Mouse (Mus musculus): ENCODE measurements around the gene Dcdc2b.

Gene Dcdc2b

DNA sequence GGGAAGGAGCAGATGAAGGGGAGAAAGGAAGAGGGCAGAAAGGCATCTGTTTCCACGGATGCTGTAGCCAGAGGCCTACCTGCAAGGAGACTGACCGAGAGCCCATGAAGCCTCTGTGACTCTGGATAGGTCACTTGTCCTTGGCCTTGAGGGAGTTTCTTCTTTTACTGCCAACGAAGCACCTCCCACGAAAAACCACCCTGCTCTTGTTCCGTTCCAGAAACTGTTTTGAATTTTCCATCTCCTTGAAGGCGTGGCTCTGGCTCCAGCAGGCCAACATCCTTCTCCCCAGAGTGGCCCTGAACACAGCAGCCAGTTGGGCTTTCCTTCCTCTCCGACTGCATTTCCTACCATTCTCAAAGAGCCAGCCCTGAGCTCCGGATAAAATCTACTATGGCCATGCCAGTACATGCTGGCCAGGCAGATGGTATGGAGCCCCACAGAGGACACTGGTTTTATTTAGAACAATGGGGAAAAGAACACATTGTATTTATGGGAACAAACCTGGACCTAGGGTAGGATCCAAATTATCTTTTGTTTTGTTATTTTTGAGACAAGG, 7.3 kb upstream of the Dcdc2b start:
- peak; percentile 74 for DNase-seq (ENCODE audit: low spot score)

DNA sequence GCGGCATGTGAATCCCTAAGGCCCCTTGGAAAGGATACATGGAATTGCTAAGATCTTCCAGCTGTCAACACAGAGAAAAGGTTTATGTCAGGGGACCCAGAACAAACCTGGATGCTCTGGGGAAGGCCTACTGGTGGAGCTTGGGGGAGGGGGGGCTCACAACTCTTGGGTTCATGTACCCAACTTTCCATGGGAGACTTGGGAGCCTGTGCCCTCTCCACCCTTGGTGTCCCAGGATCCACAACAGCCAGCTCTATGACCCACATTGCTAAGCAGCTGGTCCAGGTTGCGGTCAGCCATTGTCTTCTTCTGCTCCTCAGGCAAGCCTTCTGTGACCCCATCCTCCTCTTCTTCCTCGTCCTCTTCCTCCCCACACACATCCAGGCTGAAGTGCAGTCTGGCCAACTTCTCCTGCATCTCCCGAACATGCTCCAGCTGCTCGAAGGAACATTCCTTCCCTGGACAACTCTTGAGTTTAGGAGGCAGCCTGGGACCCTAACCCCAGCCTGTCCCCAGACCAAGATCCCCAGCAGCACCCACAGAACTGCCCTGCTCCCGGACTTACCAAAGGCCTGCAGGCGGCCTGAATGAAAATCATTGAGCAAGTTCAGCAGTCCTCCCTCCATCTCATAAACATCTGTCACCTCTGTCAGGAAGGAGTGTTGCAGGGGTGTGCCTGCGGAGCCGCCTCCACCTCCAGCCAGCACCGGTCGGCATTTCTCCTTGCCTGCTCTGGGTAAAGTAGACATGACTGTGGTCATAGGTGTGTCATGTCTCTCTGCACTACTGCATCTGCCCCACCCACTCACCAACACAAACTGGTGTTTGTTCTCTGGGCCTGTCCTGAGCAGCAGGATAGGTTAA, 6.6 kb upstream of the Dcdc2b start:
- no peak for DNase-seq (ENCODE audit: low spot score)

GRCm38 (mm10) chr4:129618786-129619691, 5.0 kb upstream of the Dcdc2b start, which contains the start of gene Iqcc:
TSS of gene Iqcc (minus strand) at chr4:129619099.
- DNase-seq (ENCODE audit: low spot score): peak; percentile 93

DNA sequence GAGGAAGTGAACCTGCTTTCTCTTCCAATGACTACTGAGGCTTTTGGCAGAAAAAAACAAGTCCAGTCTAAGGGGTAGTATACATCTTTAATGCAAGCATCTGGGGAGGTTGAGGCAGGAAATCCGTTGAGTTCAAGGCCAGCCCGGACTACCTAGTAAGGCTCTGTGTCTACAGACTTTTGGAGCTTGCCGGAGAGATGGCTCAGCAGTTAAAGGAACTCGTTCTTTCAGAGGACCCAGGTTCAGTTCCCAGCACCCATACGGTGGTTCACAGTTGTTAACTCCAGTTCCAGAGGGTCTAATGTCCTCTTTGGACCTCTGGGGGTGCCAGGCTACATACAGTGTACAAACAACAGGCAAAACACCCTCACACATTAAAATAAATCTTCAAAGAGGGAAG, 4.0 kb upstream of the Dcdc2b start:
- DNase-seq (ENCODE audit: low spot score): no peak

DNA sequence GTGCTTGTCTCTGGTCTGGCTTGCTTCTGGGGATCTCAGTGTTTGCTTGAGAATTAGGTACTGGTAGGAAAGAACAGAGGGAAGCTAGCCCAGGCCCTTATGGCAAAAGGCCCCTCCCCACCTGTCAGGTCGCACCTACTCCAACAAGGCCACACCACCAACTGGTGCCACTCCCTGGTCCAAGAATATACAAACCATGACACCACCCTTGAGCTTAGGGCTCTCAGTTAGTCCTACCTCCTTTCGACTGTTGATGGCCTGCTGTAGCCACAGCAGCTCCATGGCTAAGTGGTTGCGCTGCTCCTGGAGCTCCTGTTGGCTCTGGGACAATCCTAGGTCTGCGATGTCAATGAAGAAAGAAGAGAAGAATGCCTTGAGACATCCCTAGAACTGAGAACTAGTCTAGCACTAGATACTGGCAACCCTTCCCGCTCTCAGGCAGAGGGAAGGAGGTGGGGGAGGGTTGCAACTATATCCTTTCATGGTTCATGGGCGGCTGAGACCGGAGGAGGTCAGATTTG, 3.1 kb upstream of the Dcdc2b start:
- no peak for DNase-seq (ENCODE audit: low spot score)

GRCm38 (mm10) chr4:129616631-129617030, 2.6 kb upstream of the Dcdc2b start:
- no peak for DNase-seq (ENCODE audit: low spot score)

GRCm38 (mm10) chr4:129615801-129616290, 1.8 kb upstream of the Dcdc2b start:
- no peak for DNase-seq (ENCODE audit: low spot score)

DNA sequence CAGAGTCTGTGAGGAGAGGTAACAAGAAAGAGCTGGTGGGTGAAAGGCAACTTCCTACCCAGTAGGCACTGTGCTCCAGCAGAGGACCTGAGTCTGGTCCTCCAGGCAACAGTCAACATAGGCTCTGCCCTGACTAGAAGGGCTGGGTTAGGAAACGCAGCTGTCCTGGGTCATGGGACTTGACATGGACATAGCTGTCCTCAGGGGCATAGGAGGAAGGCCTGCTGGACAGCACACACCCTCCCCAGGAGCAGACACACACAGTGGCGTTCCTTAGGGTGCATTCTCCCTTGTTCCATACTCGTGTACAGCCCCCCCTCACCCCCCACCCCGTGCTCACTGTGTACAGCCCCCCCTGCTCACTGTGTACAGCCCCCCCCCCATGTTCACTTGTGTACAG, 3.6 kb downstream of the Dcdc2b start:
- no peak for DNase-seq (ENCODE audit: low spot score)

GRCm38 (mm10) chr4:129610026-129610425, 4.0 kb downstream of the Dcdc2b start:
- DNase-seq (ENCODE audit: low spot score): no peak

DNA sequence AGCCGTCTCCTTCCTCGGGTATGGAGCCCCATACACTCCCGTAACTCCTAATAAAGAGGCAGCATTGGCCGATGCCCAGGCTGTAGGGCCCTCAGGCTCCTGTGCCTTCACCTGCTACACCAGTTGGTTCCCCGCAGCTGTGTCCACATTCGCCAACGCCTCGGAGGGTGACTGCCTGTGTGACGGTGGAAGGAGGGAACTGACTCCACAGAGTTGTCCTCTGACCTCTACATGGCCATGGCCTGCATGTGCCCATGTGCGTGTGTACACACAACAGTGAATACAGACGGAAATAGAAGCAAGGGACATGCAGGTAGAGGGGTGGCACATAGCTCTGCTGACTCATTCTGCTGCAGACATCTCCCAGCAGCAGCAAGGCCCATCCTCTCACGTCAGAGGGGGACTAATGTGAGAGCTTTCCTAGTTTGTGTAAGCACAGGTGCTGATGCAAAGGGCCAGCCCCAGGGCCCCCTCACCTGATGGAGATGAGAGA, 4.9 kb downstream of the Dcdc2b start:
- DNase-seq (ENCODE audit: low spot score): no peak

GRCm38 (mm10) chr4:129608426-129609025, 5.5 kb downstream of the Dcdc2b start:
- peak; percentile 52 for DNase-seq (ENCODE audit: low spot score)

- DNase-seq (ENCODE audit: low spot score): peak; percentile 70
These were observed 13.6 kb downstream of the Dcdc2b start, which contains the start of the genes Eif3i and Tmem234 for GRCm38 (mm10) chr4:129600233-129601158. TSS of gene Eif3i (minus strand) at chr4:129600648. TSS of gene Tmem234 (plus strand) at chr4:129600668.

- no peak for DNase-seq (ENCODE audit: low spot score)
These were observed 25.2 kb downstream of the Dcdc2b start for GRCm38 (mm10) chr4:129588865-129589264.

- DNase-seq (ENCODE audit: low spot score): no peak
These were observed 27.1 kb downstream of the Dcdc2b start for GRCm38 (mm10) chr4:129586943-129587342.

GRCm38 (mm10) chr4:129585773-129586172, 28.3 kb downstream of the Dcdc2b start:
- no peak for DNase-seq (ENCODE audit: low spot score)

DNA sequence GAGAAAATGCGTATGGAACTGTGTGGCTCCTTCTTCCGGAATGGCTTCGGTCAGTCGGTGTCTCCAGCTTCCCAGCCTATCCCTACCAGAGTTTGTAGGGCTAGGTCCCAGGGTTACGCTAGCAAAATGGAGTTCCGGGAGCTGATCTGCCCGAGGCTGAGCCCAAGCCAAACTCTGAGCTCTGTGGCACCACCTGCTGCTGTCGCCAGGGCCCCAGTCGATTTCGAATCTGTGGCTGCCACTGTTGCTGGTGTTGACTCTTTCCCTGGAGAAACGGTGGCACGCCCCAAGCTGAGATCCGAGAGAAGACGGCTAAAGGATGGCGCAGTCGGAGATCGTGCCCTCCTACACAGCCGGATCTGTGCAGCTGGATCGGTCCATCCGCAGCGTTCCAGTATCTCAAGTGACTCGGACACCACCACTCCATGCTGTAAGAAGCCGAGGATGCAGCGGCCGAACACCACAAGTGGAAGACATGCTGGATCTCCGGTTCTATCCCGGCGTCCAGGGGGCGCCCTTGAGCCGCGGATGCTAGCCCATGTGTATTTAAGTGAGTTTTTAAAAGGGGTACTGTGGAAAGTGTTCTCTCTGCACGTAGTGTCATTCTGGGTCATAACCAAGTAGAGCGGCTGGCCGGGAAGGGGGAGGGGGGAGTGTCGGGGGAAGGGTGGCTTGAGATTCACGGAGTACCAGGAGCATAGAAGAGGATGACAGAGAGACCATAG, 29.0 kb downstream of the Dcdc2b start:
- DNase-seq (ENCODE audit: low spot score): peak; percentile 64

GRCm38 (mm10) chr4:129584370-129584769, 29.7 kb downstream of the Dcdc2b start:
- DNase-seq (ENCODE audit: low spot score): no peak

- DNase-seq (ENCODE audit: low spot score): no peak
These were observed 31.8 kb downstream of the Dcdc2b start for GRCm38 (mm10) chr4:129582251-129582650.

- DNase-seq (ENCODE audit: low spot score): no peak
These were observed 33.7 kb downstream of the Dcdc2b start for GRCm38 (mm10) chr4:129580347-129580746.

Measured in ovary, adult 18-20 months (tissue).